In genomic region chr13:48650615-48651014, GRCm38 (mm10) we compare ENCODE assay signal across 9 mouse cellular contexts. TPM values are rescaled to one million over a fixed set of nuclear protein-coding genes. Genes with fewer than 3 reads are reported as not detected.
DNase-seq lines count a peak whose midpoint lies in the region; ATAC-seq and TF ChIP-seq lines count a peak whose summit lies in the region.
"Had no signal": no experiment of that assay in that cellular context is flagged by ENCODE, and none has a peak within 500 bp of the region (broad histone marks: within the 10 kb centered on the region; RNA-seq: fewer than 3 reads in every experiment).

No protein-coding gene starts in this region.

- H3K27me3 ChIP-seq in heart, adult 2 months (ENCODE audit: control insufficient read depth, insufficient read depth, low read length), result no peaks in the 10 kb centered on the region
- H3K27me3 ChIP-seq in C2C12 (ENCODE audit: control insufficient read depth, insufficient read depth, insufficient read length), result no peaks in the 10 kb centered on the region
- H3K27me3 ChIP-seq in liver, embryonic 14.5 days (ENCODE audit: control insufficient read depth, insufficient read depth, low read length), result peaks cover 5% of the 10 kb centered on the region

- H3K36me3 ChIP-seq in heart, adult 2 months (ENCODE audit: control insufficient read depth, insufficient read depth, low read length), result no peaks in the 10 kb centered on the region
- H3K36me3 ChIP-seq in C2C12 (ENCODE audit: control insufficient read depth, insufficient read depth), result no peaks in the 10 kb centered on the region
- no peaks in the 10 kb centered on the region for H3K36me3 ChIP-seq in liver, embryonic 14.5 days (replicated peaks; ENCODE audit: control insufficient read depth, insufficient read depth, low read depth)

- H3K79me3 ChIP-seq in C2C12 (ENCODE audit: low read depth), result no peaks in the 10 kb centered on the region

- no peaks in the 10 kb centered on the region for H3K4me1 ChIP-seq in heart, adult 2 months (ENCODE audit: control insufficient read depth, insufficient read depth, low read length)
- H3K4me1 ChIP-seq in liver, embryonic 14.5 days (replicated peaks; ENCODE audit: control insufficient read depth in 2 of 2, insufficient read depth in 2 of 2, low read length in 1 of 2), result 0 out of 4 replicates have a peak, but pooled peaks cover 0 to 5% of the 10 kb centered on the region in 2 experiments

- no peak for DNase-seq in heart, adult 2 months
- DNase-seq in heart, adult 18-20 months, result no peak
- DNase-seq in brain, embryonic 14.5 days (ENCODE audit: low read depth), result no peak
- DNase-seq in liver, embryonic 14.5 days (ENCODE audit: low read depth in 3 of 3, low spot score in 3 of 3), result peak in 1 of 3 experiments; percentile 38
- no peak for DNase-seq in adrenal gland, adult 8-10 months
- no peak for DNase-seq in urinary bladder, postnatal 25 days (ENCODE audit: low spot score)
- DNase-seq in cerebellum, adult 9-11 months, result no peak
- DNase-seq: layer of hippocampus, adult 9-11 months had no signal

- TF ChIP-seq EP300 in heart, adult 2 months (IDR thresholded peaks at IDR 0.05; ENCODE audit: insufficient read depth, low read depth, low read length), result no peak
- no peak for TF ChIP-seq EP300 in liver, embryonic 14.5 days (IDR thresholded peaks at IDR 0.05; ENCODE audit: low read depth)

- TF ChIP-seq POLR2A in heart, adult 2 months (IDR thresholded peaks at IDR 0.05; ENCODE audit: insufficient read depth, low read depth, low read length), result no peak
- no peak for TF ChIP-seq POLR2A in brain, embryonic 14.5 days (IDR thresholded peaks at IDR 0.05; ENCODE audit: borderline replicate concordance, extremely low read depth, insufficient read depth, insufficient read length, poor library complexity, severe bottlenecking)

- no peaks in the 10 kb centered on the region for H3K79me2 ChIP-seq in heart, adult 2 months (replicated peaks; ENCODE audit: control insufficient read depth, insufficient read depth, low read length)
- no peaks in the 10 kb centered on the region for H3K79me2 ChIP-seq in C2C12 (ENCODE audit: control insufficient read depth, insufficient read depth)

- H3K9me3 ChIP-seq in liver, embryonic 14.5 days (ENCODE audit: control insufficient read depth, low read length), result no peaks in the 10 kb centered on the region; the same call in 1 of the 2 replicates

- H3K27ac ChIP-seq in heart, adult 2 months, result no peak overlapping the region
- H3K27ac ChIP-seq in liver, embryonic 14.5 days, result no peak overlapping the region

- TF ChIP-seq CTCF in heart, adult 2 months (IDR thresholded peaks at IDR 0.05), result peak; percentile 58
- peak; percentile 4 for TF ChIP-seq CTCF in C2C12 (IDR thresholded peaks at IDR 0.05; ENCODE audit: control insufficient read depth, insufficient read depth, insufficient read length)
- peak; percentile 49; the same call in 1 of the 2 replicates for TF ChIP-seq CTCF in brain, embryonic 14.5 days (IDR thresholded peaks at IDR 0.05; ENCODE audit: borderline replicate concordance, extremely low read depth, insufficient read depth, insufficient read length)
- peak; percentile 61 for TF ChIP-seq CTCF in liver, embryonic 14.5 days (IDR thresholded peaks at IDR 0.05; ENCODE audit: low read depth)

- H3ac ChIP-seq in C2C12 (ENCODE audit: control insufficient read depth, insufficient read length, low read depth), result no peak overlapping the region

- intact Hi-C loops in heart, adult 2 months (cut with DNase I), result no loop called here

- WGBS in heart, adult 2 months, result 4% methylated on average over 1 of the region's 1 CpGs
- WGBS in liver, embryonic 14.5 days (ENCODE audit: insufficient replicate concordance), result 0% methylated on average over 1 of the region's 1 CpGs

- H3K4me2 ChIP-seq in liver, embryonic 14.5 days (ENCODE audit: low read depth), result no peak overlapping the region

- peak; percentile 61; the same call in 1 of the 2 replicates for ATAC-seq in liver, embryonic 14.5 days (ENCODE audit: insufficient read depth)

- no peak overlapping the region for H3K4me3 ChIP-seq in heart, adult 2 months
- no peak overlapping the region for H3K4me3 ChIP-seq in C2C12 (ENCODE audit: insufficient read depth, poor library complexity, severe bottlenecking)
- no peak overlapping the region for H3K4me3 ChIP-seq in liver, embryonic 14.5 days (ENCODE audit: insufficient read depth in 1 of 2, low read depth in 2 of 2, low read length in 2 of 2)

- H3K9ac ChIP-seq in heart, adult 2 months (ENCODE audit: low read depth, low read length), result no peak overlapping the region
- H3K9ac ChIP-seq in liver, embryonic 14.5 days (replicated peaks), result no peak overlapping the region

TF ChIP-seq in C2C12, 6 proteins besides CTCF, POLR2A, EP300 and RAD21:
- TF ChIP-seq CEBPB (IDR thresholded peaks at IDR 0.05; ENCODE audit: low read depth) (no peak), FOSL1 (IDR thresholded peaks at IDR 0.05; ENCODE audit: insufficient read depth, low read length, poor library complexity, severe bottlenecking) (no peak), MYOD1 (IDR thresholded peaks at IDR 0.05; ENCODE audit: control insufficient read depth, insufficient read length, low read depth) (no peak), MYOG (IDR thresholded peaks at IDR 0.05; ENCODE audit: control insufficient read depth, extremely low read depth, insufficient read length) (no peak), MAX (IDR thresholded peaks at IDR 0.05) (no peak), USF1 (IDR thresholded peaks at IDR 0.05; ENCODE audit: low read depth) (no peak)
TF ChIP-seq in C2C12: peak in this region for 0.

RNA-seq across cellular contexts. Expression of gene Barx1, which starts 12.2 kb away (rescaled TPM):
- not detected for total RNA-seq in heart, adult 2 months (2021)
- 0.14 TPM in 1 of 2 replicates, not detected in the other for polyA plus RNA-seq in heart, adult 2 months (2012; rRNA removed)
- total RNA-seq in heart, adult 18-20 months (2021), result not detected
- polyA plus RNA-seq in C2C12 (2012; fragmentation: generic; extraction: Trizol), result not detected
- polyA plus RNA-seq in brain, embryonic 14.5 days (2012; rRNA removed), result 0.15 and 0.38 TPM in 2 replicates
- 0.49 and 0.64 TPM in 2 replicates for polyA plus RNA-seq in liver, embryonic 14.5 days (2012; rRNA removed)
- 0.11 and 0.25 TPM in 2 replicates for polyA plus RNA-seq in liver, embryonic 14.5 days (2014; fragmentation: Nextera tagmentation; extraction: Ambion mirVana)
- not detected for total RNA-seq in adrenal gland, adult 8-10 months (2022)

RNA-seq across cellular contexts. Expression of gene Ptpdc1, which starts 25.2 kb away (rescaled TPM):
- 1 to 10 TPM; 4.6 to 5.6 TPM for total RNA-seq in heart, adult 2 months (2021)
- polyA plus RNA-seq in heart, adult 2 months (2012; rRNA removed), result 1.7 and 3.2 TPM in 2 replicates
- total RNA-seq in heart, adult 18-20 months (2021), result 1 to 10 TPM; 5.0 to 6.4 TPM
- polyA plus RNA-seq in C2C12 (2012; fragmentation: generic; extraction: Trizol), result 5.5 TPM
- polyA plus RNA-seq in brain, embryonic 14.5 days (2012; rRNA removed), result 10.4 and 19.6 TPM in 2 replicates
- polyA plus RNA-seq in liver, embryonic 14.5 days (2012; rRNA removed), result 0.21 and 0.33 TPM in 2 replicates
- 0.27 and 0.40 TPM in 2 replicates for polyA plus RNA-seq in liver, embryonic 14.5 days (2014; fragmentation: Nextera tagmentation; extraction: Ambion mirVana)
- 10 to 100 TPM in 2 of 4 experiments, 1 to 10 TPM in 2; 5.7 to 13.9 (median 10.4) TPM for total RNA-seq in adrenal gland, adult 8-10 months (2022)

Comparison
In these comparisons a context has a peak if more than half of its experiments do, and no peak if none do; other contexts are left out.
1. CTCF ChIP-seq: peak in every context shown above with its lines; median percentile 61 in liver, embryonic 14.5 days; 58 in heart, adult 2 months; 49 in brain, embryonic 14.5 days; 4 in C2C12.